Mouse (Mus musculus): ENCODE data around the gene Mkrn2os. TPM values are rescaled to one million over a fixed set of nuclear protein-coding genes. Genes with fewer than 3 reads are reported as not detected.

The Mkrn2os gene
- polyA plus RNA-seq, 1 experiment from 2014 or later: 0.54 TPM

GRCm38 (mm10) chr6:115574171-115574570, 18.2 kb downstream of the Mkrn2os start:
- 0 out of 2 replicates have a peak, but pooled peaks cover 4% of the 10 kb centered on the region for H3K9me3 ChIP-seq (replicated peaks; ENCODE audit: control insufficient read depth, low read length)
- no peak overlapping the region for H3K9ac ChIP-seq (ENCODE audit: low read length)
- 87% methylated on average over 7 of the region's 7 CpGs for WGBS
- no peak overlapping the region for H3K27ac ChIP-seq (ENCODE audit: low read length)
- peaks cover 33% of the 10 kb centered on the region for H3K36me3 ChIP-seq (ENCODE audit: control insufficient read depth, insufficient read depth)
- no peak overlapping the region for H3K4me3 ChIP-seq (ENCODE audit: low read length)
- ATAC-seq (replicated peaks; ENCODE audit: extremely low read depth, insufficient read depth, low FRiP score): no peak
- H3K4me2 ChIP-seq (ENCODE audit: low read depth, low read length): no peak overlapping the region
- H3K4me1 ChIP-seq (ENCODE audit: control insufficient read depth, insufficient read depth, low read length): no peaks in the 10 kb centered on the region
- H3K27me3 ChIP-seq (ENCODE audit: control insufficient read depth, insufficient read depth, low read length): no peaks in the 10 kb centered on the region

DNA sequence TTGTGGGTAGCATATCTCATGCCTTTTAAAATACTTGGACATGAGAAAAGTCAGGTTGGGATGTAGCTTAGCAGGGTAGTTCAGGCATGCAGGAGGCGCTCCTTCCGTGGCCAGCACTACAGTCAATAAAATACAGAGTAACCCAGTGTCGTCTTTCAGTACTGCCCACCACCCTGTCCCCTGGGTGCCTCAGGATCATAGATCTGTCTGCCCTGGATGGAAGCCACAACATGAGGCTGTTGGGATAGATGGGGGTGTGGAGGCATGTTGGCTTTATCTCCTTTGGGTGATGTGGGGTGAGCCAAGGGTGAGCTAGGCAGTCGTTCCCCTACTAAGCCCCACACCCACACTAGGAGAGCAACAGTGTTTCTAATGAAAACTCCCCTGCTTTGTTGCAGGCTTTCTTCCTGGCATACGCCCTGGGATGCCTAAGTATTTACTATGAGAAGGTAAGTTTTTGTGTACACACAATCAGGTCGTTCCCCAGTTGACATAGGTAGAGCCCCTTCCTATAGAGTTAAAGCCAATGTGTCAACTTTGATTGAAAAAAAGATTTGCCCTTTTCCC, 26.8 kb downstream of the Mkrn2os start:
- peaks cover 2% of the 10 kb centered on the region; the same call in 1 of the 2 replicates for H3K4me1 ChIP-seq (ENCODE audit: control insufficient read depth, insufficient read depth, low read length)
- no peak overlapping the region for H3K27ac ChIP-seq (ENCODE audit: low read length)
- H3K27me3 ChIP-seq (ENCODE audit: control insufficient read depth, insufficient read depth, low read length): no peaks in the 10 kb centered on the region
- H3K9ac ChIP-seq (ENCODE audit: low read length): no peak overlapping the region
- ATAC-seq (replicated peaks; ENCODE audit: extremely low read depth, insufficient read depth, low FRiP score): no peak
- 80% methylated on average over 6 of the region's 6 CpGs for WGBS
- no peak overlapping the region for H3K4me3 ChIP-seq (ENCODE audit: low read length)
- no peak overlapping the region for H3K4me2 ChIP-seq (ENCODE audit: low read depth, low read length)
- H3K36me3 ChIP-seq (ENCODE audit: control insufficient read depth, insufficient read depth): peaks cover 30% of the 10 kb centered on the region
- 0 out of 2 replicates have a peak, but pooled peaks cover 10% of the 10 kb centered on the region for H3K9me3 ChIP-seq (replicated peaks; ENCODE audit: control insufficient read depth, low read length)

- ATAC-seq (replicated peaks; ENCODE audit: extremely low read depth, insufficient read depth, low FRiP score): peak; percentile 71
- Histone ChIP-seq H3K4me3 (ENCODE audit: low read length) (no peak overlapping the region), H3K9ac (ENCODE audit: low read length) (0 out of 2 replicates have a peak overlapping the region, but pooled peaks have one; percentile 30), H3K36me3 (ENCODE audit: control insufficient read depth, insufficient read depth) (peaks cover 10% of the 10 kb centered on the region; the same call in 1 of the 2 replicates), H3K4me1 (ENCODE audit: control insufficient read depth, insufficient read depth, low read length) (peaks cover 13% of the 10 kb centered on the region), H3K27ac (ENCODE audit: low read length) (peak overlapping the region; percentile 53; the same call in 1 of the 2 replicates), H3K4me2 (ENCODE audit: low read depth, low read length) (peak overlapping the region; percentile 22), H3K27me3 (ENCODE audit: control insufficient read depth, insufficient read depth, low read length) (no peaks in the 10 kb centered on the region), H3K9me3 (replicated peaks; ENCODE audit: control insufficient read depth, low read length) (no peaks in the 10 kb centered on the region; the same call in 1 of the 2 replicates)
- 31% methylated on average over 21 of the region's 21 CpGs for WGBS
Observed at GRCm38 (mm10) chr6:115559651-115560632, 32.4 kb downstream of the Mkrn2os start.

- no peaks in the 10 kb centered on the region for H3K27me3 ChIP-seq (ENCODE audit: control insufficient read depth, insufficient read depth, low read length)
- ATAC-seq (replicated peaks; ENCODE audit: extremely low read depth, insufficient read depth, low FRiP score): no peak
- peaks cover 17% of the 10 kb centered on the region for H3K36me3 ChIP-seq (ENCODE audit: control insufficient read depth, insufficient read depth)
- H3K9ac ChIP-seq (ENCODE audit: low read length): no peak overlapping the region
- no peaks in the 10 kb centered on the region; the same call in 1 of the 2 replicates for H3K9me3 ChIP-seq (replicated peaks; ENCODE audit: control insufficient read depth, low read length)
- WGBS: 84% methylated on average over 2 of the region's 2 CpGs
- no peak overlapping the region for H3K4me2 ChIP-seq (ENCODE audit: low read depth, low read length)
- H3K27ac ChIP-seq (ENCODE audit: low read length): no peak overlapping the region
- peaks cover 13% of the 10 kb centered on the region for H3K4me1 ChIP-seq (ENCODE audit: control insufficient read depth, insufficient read depth, low read length)
- no peak overlapping the region for H3K4me3 ChIP-seq (ENCODE audit: low read length)
Observed at GRCm38 (mm10) chr6:115558176-115558575, 34.2 kb downstream of the Mkrn2os start.

DNA sequence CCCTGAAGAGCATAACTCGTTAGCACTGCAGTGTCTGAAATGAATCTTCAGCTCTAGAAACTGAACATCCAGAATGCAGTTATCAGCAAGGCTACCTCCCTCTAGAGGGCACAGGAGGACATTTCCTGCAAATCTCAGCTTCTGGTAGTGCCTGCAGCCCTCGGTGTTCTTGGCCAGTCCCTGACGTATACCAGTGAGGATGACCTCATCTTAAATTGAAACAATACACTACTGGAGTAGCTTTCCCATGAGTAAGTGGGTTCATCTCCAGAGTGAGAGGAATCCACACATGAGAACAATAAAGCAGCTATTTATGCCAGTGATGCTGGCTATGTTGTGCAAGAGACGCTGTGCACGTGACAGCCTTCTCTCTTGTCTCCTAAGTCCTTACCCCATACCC, 36.9 kb downstream of the Mkrn2os start:
- Histone ChIP-seq H3K9me3 (replicated peaks; ENCODE audit: control insufficient read depth, low read length) (no peaks in the 10 kb centered on the region; the same call in 1 of the 2 replicates), H3K4me3 (ENCODE audit: low read length) (no peak overlapping the region), H3K36me3 (ENCODE audit: control insufficient read depth, insufficient read depth) (peaks cover 18% of the 10 kb centered on the region), H3K4me1 (ENCODE audit: control insufficient read depth, insufficient read depth, low read length) (peaks cover 10% of the 10 kb centered on the region), H3K4me2 (ENCODE audit: low read depth, low read length) (no peak overlapping the region), H3K9ac (ENCODE audit: low read length) (no peak overlapping the region), H3K27ac (ENCODE audit: low read length) (no peak overlapping the region), H3K27me3 (ENCODE audit: control insufficient read depth, insufficient read depth, low read length) (no peaks in the 10 kb centered on the region)
- no peak for ATAC-seq (replicated peaks; ENCODE audit: extremely low read depth, insufficient read depth, low FRiP score)
- 53% methylated on average over 5 of the region's 5 CpGs for WGBS

DNA sequence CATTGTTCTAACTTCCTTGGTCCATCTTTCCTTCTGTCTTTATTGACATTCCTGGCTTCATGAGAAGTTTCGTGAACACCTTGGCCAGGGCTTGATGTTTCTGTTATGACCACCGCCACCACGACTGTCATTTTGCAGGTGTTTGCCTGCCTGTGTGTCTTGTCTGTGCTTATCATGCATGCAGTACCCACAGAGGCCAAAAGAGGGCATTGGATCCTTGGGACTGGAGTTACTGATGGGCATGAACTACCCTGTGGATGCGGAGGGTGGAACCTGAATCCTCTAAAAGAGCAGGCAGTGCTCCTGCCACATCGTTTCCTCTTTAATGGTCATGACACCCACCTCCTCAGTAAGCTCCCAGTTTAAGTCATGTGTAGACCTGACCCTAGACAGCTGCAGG, 46.1 kb downstream of the Mkrn2os start:
- Histone ChIP-seq H3K9me3 (replicated peaks; ENCODE audit: control insufficient read depth, low read length) (no peaks in the 10 kb centered on the region), H3K27me3 (ENCODE audit: control insufficient read depth, insufficient read depth, low read length) (no peaks in the 10 kb centered on the region), H3K27ac (ENCODE audit: low read length) (no peak overlapping the region), H3K9ac (ENCODE audit: low read length) (no peak overlapping the region), H3K36me3 (ENCODE audit: control insufficient read depth, insufficient read depth) (peaks cover 12% of the 10 kb centered on the region), H3K4me3 (ENCODE audit: low read length) (no peak overlapping the region), H3K4me1 (ENCODE audit: control insufficient read depth, insufficient read depth, low read length) (peaks cover 14% of the 10 kb centered on the region), H3K4me2 (ENCODE audit: low read depth, low read length) (no peak overlapping the region)
- no peak for ATAC-seq (replicated peaks; ENCODE audit: extremely low read depth, insufficient read depth, low FRiP score)
- WGBS: 78% methylated on average over 5 of the region's 5 CpGs

DNA sequence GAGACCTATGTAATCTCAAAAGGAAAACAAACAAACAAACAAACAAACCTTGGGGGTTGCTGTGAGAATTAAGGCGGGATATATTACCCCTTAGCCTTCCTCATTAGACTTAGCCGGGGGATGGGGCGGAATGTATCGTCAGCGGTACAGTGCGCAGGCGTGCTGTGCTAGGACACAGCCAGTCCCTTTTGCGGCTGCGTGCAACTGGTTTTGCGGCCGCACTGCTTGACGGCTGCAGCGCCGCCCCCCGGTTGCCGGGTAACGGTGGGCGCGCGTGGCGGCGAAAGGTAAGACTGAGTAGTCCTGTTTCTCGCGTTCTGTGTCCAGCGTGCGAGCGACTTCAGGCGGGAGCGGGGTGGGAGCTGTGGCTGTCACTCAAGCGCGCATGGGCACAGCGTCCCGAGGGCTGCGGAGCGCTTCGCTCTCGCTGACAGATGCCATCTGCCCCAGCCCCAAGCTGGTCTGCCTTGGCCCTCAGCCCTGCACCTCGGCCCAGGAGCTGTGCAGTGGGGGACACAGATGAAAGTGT, 47.9 kb downstream of the Mkrn2os start, which contains the start of gene Tsen2:
Tsen2 (plus strand) TSS at position 223 of the 529 bp plus-strand sequence.
- H3K4me3 ChIP-seq (ENCODE audit: low read length): peak within 1 kb of the TSS; percentile 88
- peak within 1 kb of the TSS; percentile 82 for H3K27ac ChIP-seq (ENCODE audit: low read length)
- peak within 1 kb of the TSS; percentile 75 for H3K4me2 ChIP-seq (ENCODE audit: low read depth, low read length)
- peak; percentile 92 for ATAC-seq (replicated peaks; ENCODE audit: extremely low read depth, insufficient read depth, low FRiP score)
- peak within 1 kb of the TSS; percentile 90 for H3K9ac ChIP-seq (ENCODE audit: low read length)
- peaks cover 7% of the 10 kb centered on the region for H3K36me3 ChIP-seq (ENCODE audit: control insufficient read depth, insufficient read depth)
- 0% methylated on average over 38 of the region's 38 CpGs for WGBS
- H3K9me3 ChIP-seq (replicated peaks; ENCODE audit: control insufficient read depth, low read length): no peaks in the 10 kb centered on the region
- H3K4me1 ChIP-seq (ENCODE audit: control insufficient read depth, insufficient read depth, low read length): peaks cover 14% of the 10 kb centered on the region
- H3K27me3 ChIP-seq (ENCODE audit: control insufficient read depth, insufficient read depth, low read length): no peaks in the 10 kb centered on the region

DNA sequence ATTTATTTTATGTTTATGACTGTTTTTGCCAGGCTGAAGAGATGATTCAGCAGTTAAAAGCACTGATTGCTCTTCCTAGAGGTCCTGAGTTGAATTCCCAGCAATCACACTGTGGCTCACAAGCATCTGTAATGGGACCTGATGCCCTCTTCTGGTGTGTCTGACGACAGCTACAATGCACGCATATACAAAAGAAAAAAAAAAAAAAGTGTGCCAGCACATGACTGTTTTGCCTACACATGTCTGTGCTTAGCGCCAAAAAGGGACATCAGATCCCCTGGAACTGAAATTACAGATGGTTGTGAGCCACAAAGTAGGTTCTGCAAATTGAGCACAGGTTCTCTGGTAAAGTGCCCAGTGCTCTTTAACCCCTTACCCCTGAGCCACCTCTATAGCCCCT, 50.0 kb downstream of the Mkrn2os start:
- Histone ChIP-seq H3K4me3 (ENCODE audit: low read length) (no peak overlapping the region), H3K9ac (ENCODE audit: low read length) (no peak overlapping the region), H3K4me1 (ENCODE audit: control insufficient read depth, insufficient read depth, low read length) (peaks cover 18% of the 10 kb centered on the region), H3K27me3 (ENCODE audit: control insufficient read depth, insufficient read depth, low read length) (no peaks in the 10 kb centered on the region), H3K4me2 (ENCODE audit: low read depth, low read length) (no peak overlapping the region), H3K27ac (ENCODE audit: low read length) (no peak overlapping the region), H3K9me3 (replicated peaks; ENCODE audit: control insufficient read depth, low read length) (no peaks in the 10 kb centered on the region), H3K36me3 (ENCODE audit: control insufficient read depth, insufficient read depth) (no peaks in the 10 kb centered on the region)
- WGBS: 67% methylated on average over 3 of the region's 3 CpGs
- no peak for ATAC-seq (replicated peaks; ENCODE audit: extremely low read depth, insufficient read depth, low FRiP score)
